Mouse (Mus musculus) midbrain, embryonic 11.5 days (tissue): Measurements from ENCODE around the gene Nktr. TPM values are rescaled to one million over a fixed set of nuclear protein-coding genes. Genes with fewer than 3 reads are reported as not detected.
A peak's percentile ranks its signal among the peaks of the same experiment; 100 is the strongest.

ENCODE experiments used
- ATAC-seq: fragments of 200-750 bp; cut with Nextera tagmentation; 2 replicates; pipeline ENCODE4 v1.8.0; 2017; ENCODE audit warnings: moderate TSS enrichment, moderate library complexity; ENCODE audit not compliant: low FRiP score
- DNase-seq: peaks from one replicate; pipeline ENCODE4 v3.0.0; 2015; ENCODE audit warnings: low spot score; ENCODE audit errors: missing footprints
- H3K27ac ChIP-seq: fragments of 300-500 bp; sonication (generic); 2 replicates; pipeline ENCODE4 v1.5.1; 2014; ENCODE audit warnings: low read depth, low read length
- H3K27me3 ChIP-seq: fragments of 300-500 bp; sonication (generic); 2 replicates; pipeline ENCODE4 v1.6.1; 2014; ENCODE audit warnings: mild to moderate bottlenecking, low read length, moderate library complexity, mixed read lengths; ENCODE audit not compliant: control insufficient read depth, insufficient read depth
- H3K36me3 ChIP-seq: fragments of 300-500 bp; sonication (generic); 2 replicates; pipeline ENCODE4 v1.6.1; 2014; ENCODE audit warnings: mild to moderate bottlenecking, low read length, moderate library complexity, mixed read lengths; ENCODE audit not compliant: control insufficient read depth, insufficient read depth
- H3K4me1 ChIP-seq: fragments of 300-500 bp; sonication (generic); 2 replicates; pipeline ENCODE4 v1.6.1; 2014; ENCODE audit warnings: low read length; ENCODE audit not compliant: control insufficient read depth, insufficient read depth
- H3K4me2 ChIP-seq: fragments of 300-500 bp; sonication (generic); 2 replicates; pipeline ENCODE4 v1.6.1; 2014; ENCODE audit warnings: mild to moderate bottlenecking, moderate library complexity
- H3K4me3 ChIP-seq: fragments of 300-500 bp; sonication (generic); 2 replicates; pipeline ENCODE4 v1.5.1; 2014; ENCODE audit warnings: low read depth, low read length
- H3K9ac ChIP-seq: fragments of 300-500 bp; sonication (generic); 2 replicates; pipeline ENCODE4 v1.6.1; 2014; ENCODE audit warnings: low read length
- H3K9me3 ChIP-seq: fragments of 300-500 bp; sonication (generic); 2 replicates; pipeline ENCODE4 v1.6.1; 2016; ENCODE audit warnings: low read length; ENCODE audit not compliant: control insufficient read depth
- WGBS: fragments of 180-500 bp; shearing (Covaris S2); extraction: QIAGEN DNeasy Blood & Tissue Kit; methylation state at CpG from one replicate; pipeline ENCODE4 v1.1.7; 2014; 5-methylcytosine and 5-hydroxymethylcytosine counted together
- polyA plus RNA-seq: library from polyadenylated mRNA; unstranded; fragments of >200 nt; fragmentation: Nextera tagmentation; extraction: Ambion mirVana; gene quantifications from 2 replicates; pipeline ENCODE4 v1.2.1, GENCODE M21; 2014

Nktr gene
- polyA plus RNA-seq, 1 experiment from 2014 or later, result 61.6 TPM

DNA sequence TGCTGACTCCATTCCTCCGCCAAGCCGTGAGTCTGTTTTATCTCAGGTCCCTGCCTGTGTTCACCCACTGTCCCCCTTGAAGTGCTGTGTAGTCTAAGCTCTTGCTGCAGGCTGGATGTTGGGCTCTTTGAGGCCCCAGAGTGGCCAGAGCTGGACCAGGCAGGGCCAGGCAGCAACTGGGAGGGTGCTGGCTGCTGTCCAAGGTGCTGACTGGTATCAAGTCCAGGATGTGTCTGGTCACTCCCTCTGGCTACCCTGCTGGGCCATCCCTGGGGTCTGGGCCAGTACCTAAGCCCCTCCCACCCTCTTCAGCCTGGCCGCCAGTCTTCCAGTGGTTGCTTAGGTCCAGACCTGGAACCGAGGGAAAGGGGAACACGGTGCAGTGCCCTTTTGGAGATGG is 72.2 kb downstream of the Nktr start:
- Histone ChIP-seq H3K27ac (no peak overlapping the region), H3K4me1 (no peaks in the 10 kb centered on the region), H3K4me2 (no peak overlapping the region), H3K9me3 (no peaks in the 10 kb centered on the region), H3K27me3 (no peaks in the 10 kb centered on the region), H3K9ac (no peak overlapping the region), H3K4me3 (no peak overlapping the region), H3K36me3 (no peaks in the 10 kb centered on the region)
- 0 out of 2 replicates have a peak, but pooled peaks have one; percentile 14 for ATAC-seq
- peak; percentile 89 for DNase-seq
- 25% methylated on average over 5 of the region's 5 CpGs for WGBS

DNA sequence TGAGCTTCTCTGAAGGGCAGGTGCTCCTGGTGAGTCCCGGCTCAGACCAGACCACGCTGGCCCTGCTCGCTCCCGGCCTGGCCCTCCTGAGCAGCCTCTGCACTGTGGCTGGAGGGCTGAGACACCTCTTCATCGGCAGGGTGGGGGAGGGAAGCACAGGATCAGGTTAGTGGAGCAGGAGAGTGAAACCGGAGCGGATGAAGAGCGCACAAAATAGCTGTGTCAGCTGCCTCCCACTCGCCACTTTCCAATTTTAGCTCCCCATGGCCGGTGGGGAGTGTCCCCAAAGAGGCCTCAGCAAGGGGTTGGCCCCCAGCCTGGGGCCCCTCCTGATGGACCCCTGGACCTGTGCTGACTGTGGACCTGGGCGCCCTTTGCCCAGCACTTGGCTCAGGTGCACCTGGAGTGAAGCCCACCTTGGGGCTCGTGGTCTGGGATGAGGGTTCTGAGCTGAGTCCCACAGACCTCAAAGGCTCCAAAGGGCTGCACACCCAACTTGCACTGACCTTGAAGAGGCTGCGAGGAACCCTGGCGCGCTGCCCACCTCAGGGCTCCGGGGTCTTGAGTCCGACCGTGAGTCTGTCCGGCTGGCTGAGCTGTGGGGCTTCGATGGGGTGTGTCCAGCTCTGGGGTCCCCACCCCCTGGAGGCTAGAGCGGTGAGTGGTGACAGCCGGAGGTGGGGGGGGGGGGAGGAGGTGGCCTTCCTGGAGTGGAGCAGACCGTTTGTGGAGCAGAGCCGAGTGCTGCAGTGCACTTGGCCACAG is 73.0 kb downstream of the Nktr start, which contains the start of gene Hhatl:
Hhatl (minus strand) TSS at position 751 of the 765 bp plus-strand sequence.
- Histone ChIP-seq H3K4me1 (no peaks in the 10 kb centered on the region), H3K9ac (no peak within 1 kb of the TSS), H3K36me3 (no peaks in the 10 kb centered on the region), H3K27me3 (no peaks in the 10 kb centered on the region), H3K4me3 (no peak within 1 kb of the TSS), H3K9me3 (no peaks in the 10 kb centered on the region), H3K4me2 (no peak within 1 kb of the TSS), H3K27ac (no peak within 1 kb of the TSS)
- WGBS, result 53% methylated on average over 24 of the region's 24 CpGs
- DNase-seq (peak; percentile 74), ATAC-seq (peak; percentile 38; the same call in 1 of the 2 replicates)

DNA sequence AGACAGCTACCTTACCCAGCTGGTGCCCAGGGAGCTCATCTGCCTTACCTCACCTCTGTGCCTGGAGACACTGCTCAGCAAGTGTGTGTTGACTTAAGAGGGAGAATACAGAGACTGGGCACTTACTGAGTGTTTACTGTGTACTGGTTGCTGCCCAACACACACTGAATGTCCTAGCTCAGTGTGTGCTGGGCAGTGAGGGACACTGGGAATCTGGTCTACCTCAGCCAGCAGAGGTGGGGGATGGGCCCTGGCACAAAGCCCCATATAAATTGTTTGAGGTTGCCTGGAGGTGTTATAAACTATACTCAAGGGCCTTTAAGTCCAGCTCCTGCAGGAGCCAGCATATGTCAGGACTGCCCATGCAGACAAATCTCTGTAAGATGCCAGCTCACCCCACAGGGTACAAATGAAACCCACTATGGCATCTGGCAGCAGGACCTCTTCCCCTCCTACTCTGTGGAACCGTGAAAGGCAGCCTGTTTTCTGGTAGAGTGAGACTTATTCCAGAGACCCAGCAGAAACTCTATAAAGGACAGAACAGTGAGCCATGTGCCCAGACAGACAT is 76.1 kb downstream of the Nktr start:
- Histone ChIP-seq H3K9ac (no peak overlapping the region), H3K4me2 (no peak overlapping the region), H3K4me1 (no peaks in the 10 kb centered on the region), H3K36me3 (no peaks in the 10 kb centered on the region), H3K27ac (no peak overlapping the region), H3K4me3 (no peak overlapping the region), H3K9me3 (no peaks in the 10 kb centered on the region), H3K27me3 (no peaks in the 10 kb centered on the region)
- ATAC-seq, result no peak
- 75% methylated on average over 1 of the region's 1 CpGs for WGBS
- no peak for DNase-seq

DNA sequence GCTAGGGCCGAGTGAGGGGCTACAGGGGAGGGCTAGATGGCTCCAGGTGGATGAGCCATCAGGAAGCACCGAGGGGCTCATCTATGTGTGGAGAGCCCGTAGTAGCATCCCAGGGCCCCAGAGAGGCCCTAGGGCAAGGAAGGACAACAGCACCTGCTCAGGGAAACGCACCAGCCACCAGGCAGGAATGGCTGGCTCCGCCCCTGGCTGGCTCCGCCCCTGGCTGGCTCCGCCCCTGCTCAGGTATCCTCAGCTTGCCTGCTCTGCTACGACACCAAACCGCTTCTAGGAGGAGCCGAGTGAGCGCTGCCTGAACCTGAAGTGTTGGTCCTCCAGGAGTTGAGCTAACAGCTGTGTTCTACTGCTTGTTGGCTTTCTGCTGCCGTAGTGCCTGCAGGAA is 78.8 kb downstream of the Nktr start:
- DNase-seq, result no peak
- Histone ChIP-seq H3K9me3 (no peaks in the 10 kb centered on the region), H3K27ac (no peak overlapping the region), H3K4me3 (no peak overlapping the region), H3K4me2 (no peak overlapping the region), H3K36me3 (no peaks in the 10 kb centered on the region), H3K4me1 (no peaks in the 10 kb centered on the region), H3K9ac (no peak overlapping the region), H3K27me3 (no peaks in the 10 kb centered on the region)
- ATAC-seq, result no peak
- 28% methylated on average over 8 of the region's 12 CpGs for WGBS

DNA sequence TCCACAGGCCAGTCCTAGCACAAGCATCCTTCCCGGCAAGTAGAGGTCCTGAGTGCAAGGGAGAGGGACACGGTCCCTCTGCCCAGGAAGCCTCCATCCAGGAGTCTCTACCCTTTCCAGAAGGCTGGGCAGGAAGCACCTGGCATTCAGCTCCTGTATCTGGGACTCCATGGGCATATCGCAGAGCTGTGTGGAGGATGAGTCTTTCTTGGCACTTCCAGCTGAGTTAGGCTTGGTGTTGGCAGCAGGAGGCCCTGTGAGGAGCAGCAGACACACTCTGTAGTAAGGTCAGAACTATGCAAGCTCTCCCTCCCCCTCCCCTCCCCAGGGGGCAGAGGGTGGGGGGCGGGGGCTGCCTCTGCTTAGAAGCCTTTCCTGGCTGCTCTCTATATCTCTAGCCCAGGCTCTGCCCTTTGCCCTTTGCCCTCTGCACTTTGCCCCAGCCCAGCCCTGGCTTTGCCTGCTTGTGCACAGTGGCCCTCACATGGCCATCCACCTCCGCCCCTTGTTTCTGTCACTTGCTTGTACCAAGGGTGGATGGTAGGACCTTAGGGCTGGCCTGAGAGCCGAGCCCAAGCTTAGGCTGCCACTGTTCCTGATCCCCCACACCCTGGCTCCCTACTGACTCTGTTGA is 80.0 kb downstream of the Nktr start:
- Histone ChIP-seq H3K4me3 (no peak overlapping the region), H3K27me3 (no peaks in the 10 kb centered on the region), H3K4me1 (no peaks in the 10 kb centered on the region), H3K9ac (no peak overlapping the region), H3K36me3 (no peaks in the 10 kb centered on the region), H3K4me2 (no peak overlapping the region), H3K27ac (no peak overlapping the region), H3K9me3 (no peaks in the 10 kb centered on the region)
- DNase-seq (peak; percentile 31), ATAC-seq (0 out of 2 replicates have a peak, but pooled peaks have one; percentile 11)
- 37% methylated on average over 6 of the region's 6 CpGs for WGBS

DNA sequence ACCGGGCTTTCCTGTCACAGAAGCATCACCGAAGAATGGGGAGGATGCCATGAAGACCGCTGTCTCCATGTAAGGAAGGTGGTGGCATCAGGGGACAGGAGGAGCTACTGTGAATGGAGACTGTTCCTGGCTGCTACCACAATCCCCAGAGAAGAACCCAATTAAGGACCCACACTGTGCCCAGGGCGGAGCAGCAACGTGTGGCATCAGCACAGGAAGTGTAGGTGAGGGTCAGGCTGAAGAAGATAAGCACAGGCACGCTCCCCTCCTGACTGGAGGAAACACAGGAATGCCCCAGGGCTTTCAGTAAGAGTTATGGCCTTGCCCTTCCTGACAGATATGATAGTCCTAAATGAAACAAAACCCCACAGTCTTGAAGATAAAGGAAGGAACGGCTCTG is 83.8 kb downstream of the Nktr start:
- H3K4me3 ChIP-seq, result no peak overlapping the region
- H3K4me1 ChIP-seq, result no peaks in the 10 kb centered on the region
- H3K36me3 ChIP-seq, result no peaks in the 10 kb centered on the region
- H3K27me3 ChIP-seq, result no peaks in the 10 kb centered on the region
- no peak overlapping the region for H3K27ac ChIP-seq
- no peak overlapping the region for H3K4me2 ChIP-seq
- peak; percentile 26 for DNase-seq
- WGBS, result 81% methylated on average over 7 of the region's 7 CpGs
- H3K9ac ChIP-seq, result no peak overlapping the region
- no peaks in the 10 kb centered on the region for H3K9me3 ChIP-seq
- ATAC-seq, result no peak

Other genes with a start within 250 kb of the Nktr start
- 8.7 and 8.8 TPM in 2 replicates for gene Cck, start 223.5 kb upstream of the Nktr start, polyA plus RNA-seq
- gene Lyzl4, start 77.1 kb upstream of the Nktr start, polyA plus RNA-seq, result 0.22 TPM in 1 of 2 replicates, not detected in the other
- 0.41 and 0.44 TPM in 2 replicates for gene Vipr1, start 76.5 kb upstream of the Nktr start, polyA plus RNA-seq
- 16.9 and 18.2 TPM in 2 replicates for gene Sec22c, start 13.7 kb upstream of the Nktr start, polyA plus RNA-seq
- gene Ss18l2, start 8.8 kb upstream of the Nktr start, polyA plus RNA-seq, result 100 and 106 TPM in 2 replicates
- 5.0 and 5.9 TPM in 2 replicates for gene Zfp651, start 40.2 kb downstream of the Nktr start, polyA plus RNA-seq
- gene Klhl40, start 58.4 kb downstream of the Nktr start, polyA plus RNA-seq, result 0.11 and 0.16 TPM in 2 replicates
- gene Hhatl, start 73.3 kb downstream of the Nktr start, polyA plus RNA-seq, result not detected in 2 replicates
- gene Ccdc13, start 120.3 kb downstream of the Nktr start, polyA plus RNA-seq, result 1.5 and 2.0 TPM in 2 replicates
- 159 and 170 TPM in 2 replicates for gene Higd1a, start 139.2 kb downstream of the Nktr start, polyA plus RNA-seq
- gene Ackr2, start 179.2 kb downstream of the Nktr start, polyA plus RNA-seq, result 1.6 and 1.7 TPM in 2 replicates
- not detected in 2 replicates for gene Cyp8b1, start 197.1 kb downstream of the Nktr start, polyA plus RNA-seq
- gene Fam198a, start 231.8 kb downstream of the Nktr start, polyA plus RNA-seq, result 0.23 and 0.52 TPM in 2 replicates